Mouse (Mus musculus): Measurements from ENCODE around the gene Prpf19. TPM values are rescaled to one million over a fixed set of nuclear protein-coding genes. Genes with fewer than 3 reads are reported as not detected.
A peak's percentile ranks its signal among the peaks of the same experiment; 100 is the strongest.

Gene Prpf19
- total RNA-seq, 2 experiments from 2014 or later: 198 to 203 TPM

- DNase-seq (ENCODE audit: low spot score in 2 of 2): no peak
Observed at GRCm38 (mm10) chr19:10936077-10936476, 41.0 kb downstream of the Prpf19 start.

GRCm38 (mm10) chr19:10937110-10937563, 42.1 kb downstream of the Prpf19 start, which contains the start of gene Ptgdr2:
Ptgdr2 (plus strand) TSS chr19:10937160.
- DNase-seq (ENCODE audit: low spot score in 2 of 2): no peak

DNA sequence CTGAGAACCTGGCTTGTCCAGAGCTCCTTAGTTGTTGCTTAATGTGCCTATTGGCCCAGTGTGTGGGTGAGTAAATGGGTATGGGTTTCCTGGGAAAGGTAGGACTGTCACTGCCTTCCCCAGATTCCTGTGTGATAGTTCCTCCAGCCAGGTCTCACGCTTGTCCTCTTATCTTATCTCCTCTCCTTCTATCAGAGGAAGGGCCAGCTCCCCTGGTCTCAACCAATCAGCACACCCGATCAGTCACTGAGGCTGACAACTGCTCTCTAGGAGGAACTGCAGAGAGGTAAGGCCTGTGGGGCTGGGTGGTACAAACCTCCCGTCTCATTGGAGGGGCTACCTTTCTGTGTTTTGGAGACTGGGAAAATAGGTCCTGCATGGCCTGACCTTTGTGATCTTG, 43.7 kb downstream of the Prpf19 start:
- DNase-seq (ENCODE audit: low spot score in 2 of 2): no peak

GRCm38 (mm10) chr19:10940097-10940800, 45.2 kb downstream of the Prpf19 start:
- peak; percentile 58 to 65 for DNase-seq (ENCODE audit: low spot score in 2 of 2)

DNA sequence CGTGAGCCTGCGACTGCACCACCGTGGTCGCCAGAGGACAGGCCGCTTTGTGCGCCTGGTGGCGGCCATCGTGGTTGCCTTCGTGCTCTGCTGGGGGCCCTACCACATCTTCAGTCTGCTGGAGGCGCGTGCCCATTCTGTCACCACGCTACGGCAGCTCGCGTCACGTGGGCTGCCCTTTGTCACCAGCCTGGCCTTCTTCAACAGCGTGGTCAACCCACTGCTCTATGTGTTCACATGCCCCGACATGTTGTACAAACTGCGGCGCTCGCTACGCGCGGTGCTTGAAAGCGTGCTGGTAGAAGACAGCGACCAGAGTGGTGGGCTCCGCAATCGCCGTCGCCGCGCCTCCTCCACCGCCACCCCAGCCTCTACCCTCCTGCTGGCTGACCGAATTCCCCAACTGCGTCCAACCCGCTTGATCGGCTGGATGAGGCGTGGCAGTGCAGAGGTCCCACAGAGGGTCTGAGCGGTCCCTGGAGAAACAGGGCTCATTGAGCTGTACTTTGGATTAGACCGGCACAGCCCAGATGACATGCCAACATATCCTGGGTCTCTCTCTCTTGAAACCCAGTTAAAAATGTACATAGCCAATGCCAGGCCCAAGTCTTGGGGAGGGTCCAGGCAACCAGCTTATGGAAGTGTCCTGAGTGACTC, 45.9 kb downstream of the Prpf19 start:
- DNase-seq (ENCODE audit: low spot score in 2 of 2): peak in 1 of 2 experiments; percentile 33

DNA sequence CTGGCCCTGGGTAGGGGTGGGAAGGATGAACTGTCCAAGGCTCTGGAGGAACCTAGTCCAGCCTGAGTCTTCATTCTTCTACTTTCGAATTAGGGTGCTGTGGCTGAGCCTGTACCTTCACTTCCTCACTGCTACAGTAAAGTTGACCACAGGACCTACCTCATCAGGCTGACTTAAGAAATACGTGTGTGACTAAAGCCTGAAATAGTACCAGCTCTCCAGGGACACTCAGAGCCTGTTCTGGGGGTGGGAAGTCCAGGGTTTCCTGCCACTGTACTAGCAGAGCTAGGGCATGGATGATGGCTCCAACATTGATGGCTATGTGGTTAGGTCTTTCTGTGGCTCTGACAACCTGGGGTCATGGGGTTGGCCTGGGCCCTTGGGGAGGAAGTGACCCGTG, 48.9 kb downstream of the Prpf19 start:
- DNase-seq (ENCODE audit: low spot score in 2 of 2): no peak

- no peak for DNase-seq (ENCODE audit: low spot score in 2 of 2)
Observed at GRCm38 (mm10) chr19:10946506-10946905, 51.5 kb downstream of the Prpf19 start.

DNA sequence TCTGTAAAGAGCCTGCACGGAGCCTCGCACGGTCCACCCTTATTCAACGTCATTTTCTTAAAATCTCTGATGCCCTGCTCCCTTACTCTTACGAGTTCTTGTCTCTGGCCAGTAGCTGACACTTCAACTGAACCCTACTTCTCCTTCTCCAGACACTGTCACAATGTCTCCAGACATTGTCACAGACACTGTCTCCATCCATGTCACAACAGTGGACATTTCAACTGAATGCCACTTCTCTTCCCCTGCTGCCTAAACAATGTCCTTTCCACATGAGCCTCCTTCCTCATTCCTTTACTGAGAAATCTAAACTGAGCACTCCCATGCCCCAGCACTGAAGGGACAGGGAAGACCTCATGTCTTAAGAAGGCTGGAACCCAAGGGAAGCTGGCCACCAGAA, 52.2 kb downstream of the Prpf19 start:
- DNase-seq (ENCODE audit: low spot score in 2 of 2): no peak

DNA sequence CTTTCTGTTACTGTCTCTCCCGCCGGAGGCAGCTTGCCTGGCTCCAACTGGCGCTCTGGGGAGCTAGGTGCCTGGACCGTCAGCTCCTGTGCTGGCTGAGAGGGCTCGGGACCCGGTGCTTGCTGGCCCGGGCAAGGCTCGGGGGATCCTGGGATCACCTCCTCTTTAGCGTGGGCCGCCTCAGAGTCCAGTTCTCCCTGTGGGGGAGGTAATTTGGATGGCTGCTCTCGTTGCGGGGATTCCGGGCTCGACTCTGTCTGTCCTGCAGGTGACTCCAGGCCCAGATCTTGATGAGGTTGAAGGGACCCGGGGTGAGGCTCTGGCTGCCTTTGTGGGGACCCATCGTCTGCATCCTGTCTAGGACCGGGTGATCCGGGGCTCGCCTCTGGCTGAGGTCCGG, 53.4 kb downstream of the Prpf19 start:
- DNase-seq (ENCODE audit: low spot score in 2 of 2): no peak

DNA sequence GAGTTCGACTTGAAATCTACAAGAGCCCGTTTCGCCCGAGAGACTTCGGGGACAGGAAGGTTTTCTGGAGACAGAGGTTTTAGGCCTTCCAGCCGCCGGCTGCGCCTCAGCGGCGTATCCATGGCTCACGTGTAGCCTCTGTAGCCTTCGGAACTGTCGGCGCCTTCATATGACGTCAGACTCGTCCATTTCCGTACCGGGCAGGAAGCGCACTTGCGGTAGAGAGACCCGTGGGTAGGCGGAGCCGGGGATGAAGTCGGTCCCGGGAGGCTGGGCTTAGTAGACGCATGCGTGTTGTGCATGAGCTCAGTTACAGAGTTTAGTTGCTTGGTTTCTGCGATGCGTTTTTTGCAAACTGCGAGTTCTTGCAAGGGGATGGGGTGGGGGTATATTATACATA, 54.1 kb downstream of the Prpf19 start, which contains the start of gene Ccdc86:
Gene Ccdc86, minus strand, starts transcription at position 155 of the 400 bp plus-strand sequence.
- peak; percentile 92 to 98 for DNase-seq (ENCODE audit: low spot score in 2 of 2)

DNA sequence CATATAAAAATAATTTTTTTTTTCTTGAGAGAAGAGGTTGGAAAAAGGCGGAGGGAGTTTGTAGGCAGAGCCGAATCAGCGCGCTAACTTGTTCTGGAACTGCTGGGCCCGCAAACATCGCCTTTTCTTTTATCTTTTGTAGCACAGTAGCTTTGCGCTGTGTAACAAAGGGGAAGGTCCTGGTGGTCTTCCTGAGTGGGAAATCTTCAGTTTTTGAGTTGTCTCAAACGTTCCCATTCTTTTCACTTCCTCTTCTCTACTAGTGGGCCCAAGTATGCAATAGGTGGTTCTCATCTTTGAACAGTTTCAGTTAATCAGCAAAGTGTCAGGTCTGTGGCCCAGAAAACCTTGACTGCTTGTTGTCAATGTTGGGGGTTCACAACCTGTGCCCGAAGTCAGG, 54.5 kb downstream of the Prpf19 start:
- no peak for DNase-seq (ENCODE audit: low spot score in 2 of 2)

DNA sequence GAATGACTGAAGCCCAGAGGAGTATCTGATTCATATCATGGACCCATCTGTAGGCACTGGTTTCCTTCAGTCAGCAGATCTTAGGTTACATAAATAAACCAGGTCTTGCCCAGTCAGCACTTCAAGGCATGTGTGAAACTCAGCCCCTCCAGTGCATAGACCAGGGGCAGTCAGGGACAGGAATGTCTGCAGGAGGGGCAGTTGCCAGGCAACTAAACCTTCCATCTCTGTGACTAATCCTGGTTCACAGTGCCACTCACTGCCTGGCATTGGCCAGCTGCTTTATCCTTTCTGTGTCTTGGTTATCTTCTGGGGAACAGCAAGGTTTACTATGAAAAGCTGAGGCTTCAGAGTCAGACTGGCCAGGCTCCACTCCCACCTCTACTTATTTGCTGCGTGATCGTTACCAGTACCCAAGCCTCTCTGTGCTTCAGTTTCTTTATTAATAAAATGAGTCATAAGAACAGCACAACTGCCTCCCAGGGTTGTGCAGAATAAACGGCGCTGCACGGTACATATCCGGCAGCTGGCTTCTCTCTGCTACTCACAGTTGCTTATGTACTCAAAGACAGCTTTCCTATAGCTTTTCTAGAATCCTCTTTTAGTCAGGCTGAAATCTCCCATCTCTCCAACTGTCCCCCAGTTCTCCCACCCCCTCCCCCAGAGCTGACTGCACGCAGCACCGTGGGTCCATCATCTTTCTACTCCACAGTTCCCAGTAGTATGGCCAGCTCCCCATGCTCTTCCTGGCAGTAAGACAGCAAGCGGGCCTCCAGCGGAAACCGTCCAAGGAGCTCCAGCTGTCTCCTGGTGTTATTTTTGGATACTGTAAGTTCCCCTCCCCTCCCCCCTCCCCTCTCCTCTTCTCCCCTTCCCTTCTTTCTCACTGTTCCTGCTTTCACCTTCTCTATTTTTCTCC, 57.2 kb downstream of the Prpf19 start:
- DNase-seq (ENCODE audit: low spot score in 2 of 2): peak in 1 of 2 experiments; percentile 26

Other genes starting within 250 kb of the Prpf19 start
- gene Pga5, start 217.2 kb upstream of the Prpf19 start, total RNA-seq (2021): not detected
- 10 to 100 TPM; 25.1 to 26.6 TPM for gene Vps37c, start 206.5 kb upstream of the Prpf19 start, total RNA-seq (2021)
- gene Cd5, start 156.2 kb upstream of the Prpf19 start, total RNA-seq (2021): under 1 TPM in 1 of 2 experiments, not detected in 1; 0.19 TPM
- gene Cd6, start 65.2 kb upstream of the Prpf19 start, total RNA-seq (2021): under 1 TPM; 0.14 to 0.41 TPM
- 1 to 10 TPM; 1.8 to 3.0 TPM for gene Slc15a3, start 55.5 kb upstream of the Prpf19 start, total RNA-seq (2021)
- 100 to 1,000 TPM; 221 to 224 TPM for gene Tmem132a, start 25.3 kb upstream of the Prpf19 start, total RNA-seq (2021)
- 10 to 100 TPM; 33.2 to 40.9 TPM for gene Tmem109, start 13.2 kb upstream of the Prpf19 start, total RNA-seq (2021)
- not detected for gene Zp1, start 25.4 kb downstream of the Prpf19 start, total RNA-seq (2021)
- under 1 TPM; 0.29 to 0.32 TPM for gene Ptgdr2, start 41.9 kb downstream of the Prpf19 start, total RNA-seq (2021)
- 1 to 10 TPM; 8.9 to 9.5 TPM for gene Ccdc86, start 54.0 kb downstream of the Prpf19 start, total RNA-seq (2021)
- gene Ms4a10, start 79.4 kb downstream of the Prpf19 start, total RNA-seq (2021): not detected
- gene Ms4a15, start 98.0 kb downstream of the Prpf19 start, total RNA-seq (2021): not detected
- not detected for gene Ms4a18, start 122.8 kb downstream of the Prpf19 start, total RNA-seq (2021)
- not detected for gene Ms4a8a, start 185.9 kb downstream of the Prpf19 start, total RNA-seq (2021)
- gene 1700017D01Rik, start 235.6 kb downstream of the Prpf19 start, total RNA-seq (2021): not detected